Mouse (Mus musculus): ENCODE measurements at regions not wholly inside any gene's neighbourhood (a gene's known extent, or its start where the extent isn't known, plus 50 kb on each side); places are given as distances from the start of the nearest gene placed in this dataset.

GRCm38 (mm10) chr11:110774128-110774527 is 193.7 kb upstream of the Kcnj16 start:
- no peak for TF ChIP-seq GATA1 (IDR thresholded peaks at IDR 0.05; ENCODE audit: borderline replicate concordance, low read length)
- TF ChIP-seq FLI1 (IDR thresholded peaks at IDR 0.05; ENCODE audit: low read length) = no peak
